Mouse (Mus musculus) thymus, adult 2 months (tissue): ENCODE results near the gene Car11.

ENCODE experiments used
- CTCF ChIP-seq: fragments of 200-500 bp; IDR thresholded peaks from 2 replicates; pipeline ENCODE4 v1.5.1; 2012; ENCODE audit warnings: mild to moderate bottlenecking, control low read depth, low read length, moderate library complexity, borderline replicate concordance; ENCODE audit not compliant: control insufficient read depth, poor library complexity, insufficient read depth; ENCODE audit errors: extremely low read depth
- POLR2A ChIP-seq: fragments of 200-500 bp; IDR thresholded peaks from 2 replicates; pipeline ENCODE4 v1.6.1; 2012; ENCODE audit warnings: mild to moderate bottlenecking, low read length, control low read depth, moderate library complexity; ENCODE audit not compliant: control insufficient read depth, poor library complexity, insufficient read depth; ENCODE audit errors: extremely low read depth

DNA sequence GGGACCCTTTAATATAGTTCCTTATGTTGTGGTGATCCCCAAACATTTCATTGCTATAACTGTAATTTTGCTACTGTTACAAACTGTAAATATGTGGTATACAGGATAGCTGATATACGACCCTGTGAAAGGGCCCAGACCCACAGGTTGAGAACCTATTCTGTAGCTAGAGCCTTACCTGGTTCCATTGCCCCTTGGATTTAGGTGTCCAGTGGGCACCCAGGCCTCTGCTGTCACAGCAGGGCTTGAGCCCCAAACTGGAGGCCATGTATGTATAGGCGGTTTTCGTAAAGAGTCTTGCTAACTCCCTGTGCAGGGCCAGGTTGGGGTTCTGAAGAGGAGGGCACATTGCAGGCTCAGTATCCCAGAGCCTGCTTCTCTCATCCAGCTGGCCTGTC, 16.8 kb downstream of the Car11 start:
- no peak for TF ChIP-seq POLR2A
- TF ChIP-seq CTCF = no peak
